Mouse (Mus musculus): ENCODE results near the gene Cd300lb. TPM values are rescaled to one million over a fixed set of nuclear protein-coding genes. Genes with fewer than 3 reads are reported as not detected.

Gene Cd300lb
- polyA plus RNA-seq, 1 experiment from 2014 or later = 0.08 TPM

DNA sequence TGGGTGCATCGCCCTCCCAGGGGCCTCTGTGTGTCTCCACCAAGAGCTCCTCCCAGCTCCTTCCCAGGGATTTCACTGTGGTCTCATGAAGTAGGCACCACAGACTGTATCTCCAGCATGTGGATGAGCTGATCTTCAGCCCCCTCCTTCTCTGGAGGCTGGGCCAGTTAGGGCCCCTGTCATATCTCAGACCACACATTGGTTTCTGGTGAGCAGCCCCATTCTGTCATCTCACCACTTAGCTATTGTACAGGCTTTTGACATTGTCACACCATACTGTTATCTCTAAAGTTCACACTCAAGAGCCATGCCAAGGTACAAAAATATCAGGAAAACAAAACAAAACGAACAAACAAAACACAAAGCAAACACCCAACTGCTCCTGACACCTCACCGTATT, 38.1 kb downstream of the Cd300lb start:
- H3K4me1 ChIP-seq (replicated peaks; ENCODE audit: control insufficient read depth, insufficient read depth, low read length) = no peaks in the 10 kb centered on the region
- H3K4me2 ChIP-seq (ENCODE audit: low read length) = no peak overlapping the region
- H3K9me3 ChIP-seq (ENCODE audit: control insufficient read depth, low read length) = no peaks in the 10 kb centered on the region
- no peaks in the 10 kb centered on the region for H3K36me3 ChIP-seq (ENCODE audit: control insufficient read depth, insufficient read depth)
- WGBS = 87% methylated on average over 3 of the region's 3 CpGs
- ATAC-seq = no peak
- H3K27me3 ChIP-seq (replicated peaks; ENCODE audit: control insufficient read depth, insufficient read depth, low read length) = no peaks in the 10 kb centered on the region
- H3K9ac ChIP-seq (replicated peaks; ENCODE audit: low read depth, low read length) = no peak overlapping the region
- no peak overlapping the region for H3K4me3 ChIP-seq (replicated peaks; ENCODE audit: low read length)
- H3K27ac ChIP-seq (ENCODE audit: low read length) = no peak overlapping the region

GRCm38 (mm10) chr11:114890542-114890941, 43.6 kb downstream of the Cd300lb start:
- Histone ChIP-seq H3K4me1 (replicated peaks; ENCODE audit: control insufficient read depth, insufficient read depth, low read length) (no peaks in the 10 kb centered on the region), H3K27me3 (replicated peaks; ENCODE audit: control insufficient read depth, insufficient read depth, low read length) (no peaks in the 10 kb centered on the region), H3K4me2 (ENCODE audit: low read length) (no peak overlapping the region), H3K4me3 (replicated peaks; ENCODE audit: low read length) (no peak overlapping the region), H3K9ac (replicated peaks; ENCODE audit: low read depth, low read length) (no peak overlapping the region), H3K27ac (ENCODE audit: low read length) (no peak overlapping the region), H3K9me3 (ENCODE audit: control insufficient read depth, low read length) (no peaks in the 10 kb centered on the region), H3K36me3 (ENCODE audit: control insufficient read depth, insufficient read depth) (no peaks in the 10 kb centered on the region)
- ATAC-seq = no peak
- WGBS = 60% methylated on average over 5 of the region's 5 CpGs

GRCm38 (mm10) chr11:114889991-114890518, 44.1 kb downstream of the Cd300lb start, which contains the start of gene Cd300a:
Gene Cd300a, plus strand, starts transcription at chr11:114890041.
- H3K9me3 ChIP-seq (ENCODE audit: control insufficient read depth, low read length) = no peaks in the 10 kb centered on the region
- no peaks in the 10 kb centered on the region for H3K36me3 ChIP-seq (ENCODE audit: control insufficient read depth, insufficient read depth)
- no peak within 1 kb of the TSS for H3K4me3 ChIP-seq (replicated peaks; ENCODE audit: low read length)
- ATAC-seq = no peak
- H3K4me2 ChIP-seq (ENCODE audit: low read length) = no peak within 1 kb of the TSS
- WGBS = 67% methylated on average over 18 of the region's 18 CpGs
- no peaks in the 10 kb centered on the region for H3K27me3 ChIP-seq (replicated peaks; ENCODE audit: control insufficient read depth, insufficient read depth, low read length)
- no peak within 1 kb of the TSS for H3K27ac ChIP-seq (ENCODE audit: low read length)
- H3K9ac ChIP-seq (replicated peaks; ENCODE audit: low read depth, low read length) = no peak within 1 kb of the TSS
- H3K4me1 ChIP-seq (replicated peaks; ENCODE audit: control insufficient read depth, insufficient read depth, low read length) = no peaks in the 10 kb centered on the region

GRCm38 (mm10) chr11:114884380-114885100, 49.6 kb downstream of the Cd300lb start:
- Histone ChIP-seq H3K4me3 (replicated peaks; ENCODE audit: low read length) (no peak overlapping the region), H3K9me3 (ENCODE audit: control insufficient read depth, low read length) (no peaks in the 10 kb centered on the region), H3K4me1 (replicated peaks; ENCODE audit: control insufficient read depth, insufficient read depth, low read length) (no peaks in the 10 kb centered on the region), H3K9ac (replicated peaks; ENCODE audit: low read depth, low read length) (no peak overlapping the region), H3K27me3 (replicated peaks; ENCODE audit: control insufficient read depth, insufficient read depth, low read length) (no peaks in the 10 kb centered on the region), H3K4me2 (ENCODE audit: low read length) (no peak overlapping the region), H3K27ac (ENCODE audit: low read length) (no peak overlapping the region), H3K36me3 (ENCODE audit: control insufficient read depth, insufficient read depth) (no peaks in the 10 kb centered on the region)
- 77% methylated on average over 4 of the region's 4 CpGs for WGBS
- ATAC-seq = no peak

GRCm38 (mm10) chr11:114883251-114883789, 50.9 kb downstream of the Cd300lb start:
- H3K27ac ChIP-seq (ENCODE audit: low read length) = no peak overlapping the region
- H3K9ac ChIP-seq (replicated peaks; ENCODE audit: low read depth, low read length) = no peak overlapping the region
- H3K4me3 ChIP-seq (replicated peaks; ENCODE audit: low read length) = no peak overlapping the region
- H3K4me1 ChIP-seq (replicated peaks; ENCODE audit: control insufficient read depth, insufficient read depth, low read length) = no peaks in the 10 kb centered on the region
- H3K4me2 ChIP-seq (ENCODE audit: low read length) = no peak overlapping the region
- H3K9me3 ChIP-seq (ENCODE audit: control insufficient read depth, low read length) = no peaks in the 10 kb centered on the region
- no peaks in the 10 kb centered on the region for H3K36me3 ChIP-seq (ENCODE audit: control insufficient read depth, insufficient read depth)
- ATAC-seq = no peak
- 89% methylated on average over 4 of the region's 4 CpGs for WGBS
- H3K27me3 ChIP-seq (replicated peaks; ENCODE audit: control insufficient read depth, insufficient read depth, low read length) = no peaks in the 10 kb centered on the region

DNA sequence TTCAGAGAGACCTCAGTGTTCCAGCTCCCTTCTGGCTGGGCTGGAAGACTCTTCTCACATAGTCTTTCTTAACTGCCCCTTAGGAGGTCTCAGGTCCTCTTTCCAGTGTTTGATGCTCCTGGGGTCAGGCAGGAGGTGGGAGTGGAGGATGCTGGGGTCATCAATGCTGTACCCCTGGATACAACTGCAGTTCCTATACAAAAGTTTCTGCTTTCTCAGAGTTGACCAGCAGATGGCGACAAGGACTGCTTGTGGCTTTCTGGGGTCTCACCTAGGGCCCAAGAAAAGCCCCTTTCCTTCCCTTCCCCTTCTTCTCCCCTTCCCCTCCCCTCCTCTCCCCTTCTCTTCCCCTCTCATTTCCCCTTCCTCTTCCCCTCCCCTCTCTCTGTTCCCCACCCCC, 53.6 kb downstream of the Cd300lb start:
- Histone ChIP-seq H3K4me3 (replicated peaks; ENCODE audit: low read length) (no peak overlapping the region), H3K36me3 (ENCODE audit: control insufficient read depth, insufficient read depth) (no peaks in the 10 kb centered on the region), H3K27me3 (replicated peaks; ENCODE audit: control insufficient read depth, insufficient read depth, low read length) (no peaks in the 10 kb centered on the region), H3K4me2 (ENCODE audit: low read length) (no peak overlapping the region), H3K9me3 (ENCODE audit: control insufficient read depth, low read length) (no peaks in the 10 kb centered on the region), H3K9ac (replicated peaks; ENCODE audit: low read depth, low read length) (no peak overlapping the region), H3K4me1 (replicated peaks; ENCODE audit: control insufficient read depth, insufficient read depth, low read length) (no peaks in the 10 kb centered on the region), H3K27ac (ENCODE audit: low read length) (no peak overlapping the region)
- no peak for ATAC-seq
- WGBS = 0% methylated on average over 1 of the region's 1 CpGs

- Histone ChIP-seq H3K9me3 (ENCODE audit: control insufficient read depth, low read length) (no peaks in the 10 kb centered on the region), H3K4me2 (ENCODE audit: low read length) (no peak overlapping the region), H3K4me3 (replicated peaks; ENCODE audit: low read length) (no peak overlapping the region), H3K27ac (ENCODE audit: low read length) (no peak overlapping the region), H3K27me3 (replicated peaks; ENCODE audit: control insufficient read depth, insufficient read depth, low read length) (no peaks in the 10 kb centered on the region), H3K9ac (replicated peaks; ENCODE audit: low read depth, low read length) (no peak overlapping the region), H3K36me3 (ENCODE audit: control insufficient read depth, insufficient read depth) (no peaks in the 10 kb centered on the region), H3K4me1 (replicated peaks; ENCODE audit: control insufficient read depth, insufficient read depth, low read length) (no peaks in the 10 kb centered on the region)
- no peak for ATAC-seq
These were observed 54.0 kb downstream of the Cd300lb start for GRCm38 (mm10) chr11:114880185-114880584.

- H3K9ac ChIP-seq (replicated peaks; ENCODE audit: low read depth, low read length) = no peak overlapping the region
- no peaks in the 10 kb centered on the region for H3K4me1 ChIP-seq (replicated peaks; ENCODE audit: control insufficient read depth, insufficient read depth, low read length)
- ATAC-seq = no peak
- 83% methylated on average over 2 of the region's 2 CpGs for WGBS
- H3K36me3 ChIP-seq (ENCODE audit: control insufficient read depth, insufficient read depth) = no peaks in the 10 kb centered on the region
- H3K4me2 ChIP-seq (ENCODE audit: low read length) = no peak overlapping the region
- H3K27me3 ChIP-seq (replicated peaks; ENCODE audit: control insufficient read depth, insufficient read depth, low read length) = no peaks in the 10 kb centered on the region
- H3K27ac ChIP-seq (ENCODE audit: low read length) = no peak overlapping the region
- no peak overlapping the region for H3K4me3 ChIP-seq (replicated peaks; ENCODE audit: low read length)
- no peaks in the 10 kb centered on the region for H3K9me3 ChIP-seq (ENCODE audit: control insufficient read depth, low read length)
These were observed 54.5 kb downstream of the Cd300lb start for GRCm38 (mm10) chr11:114879666-114880065.

DNA sequence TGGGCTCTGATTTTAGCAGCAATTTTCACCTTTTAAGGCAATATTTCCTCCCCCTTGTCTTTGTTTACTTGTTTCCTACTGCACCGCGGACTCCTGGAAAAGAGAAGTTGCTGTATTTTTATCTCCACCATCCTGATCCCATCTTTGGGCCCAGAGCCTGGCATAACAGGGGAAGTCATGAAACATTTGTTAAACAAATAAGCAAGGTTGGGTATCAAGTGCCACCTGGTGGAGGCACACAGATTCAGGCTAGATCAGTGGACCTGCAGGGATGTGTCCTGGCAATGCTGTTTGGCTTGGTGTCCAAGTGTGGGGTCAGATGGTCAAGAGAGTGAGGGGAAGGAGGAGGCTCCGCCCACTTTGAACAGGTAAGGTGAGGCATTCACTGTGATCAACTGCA, 57.0 kb downstream of the Cd300lb start:
- H3K36me3 ChIP-seq (ENCODE audit: control insufficient read depth, insufficient read depth) = no peaks in the 10 kb centered on the region
- peaks cover 5% of the 10 kb centered on the region for H3K4me1 ChIP-seq (replicated peaks; ENCODE audit: control insufficient read depth, insufficient read depth, low read length)
- H3K9ac ChIP-seq (replicated peaks; ENCODE audit: low read depth, low read length) = no peak overlapping the region
- H3K27ac ChIP-seq (ENCODE audit: low read length) = no peak overlapping the region
- 66% methylated on average over 3 of the region's 3 CpGs for WGBS
- H3K27me3 ChIP-seq (replicated peaks; ENCODE audit: control insufficient read depth, insufficient read depth, low read length) = no peaks in the 10 kb centered on the region
- no peak overlapping the region for H3K4me2 ChIP-seq (ENCODE audit: low read length)
- H3K9me3 ChIP-seq (ENCODE audit: control insufficient read depth, low read length) = no peaks in the 10 kb centered on the region
- no peak for ATAC-seq
- H3K4me3 ChIP-seq (replicated peaks; ENCODE audit: low read length) = no peak overlapping the region

All from forebrain, embryonic 16.5 days (tissue).